Mouse (Mus musculus) ES-Bruce4 (cell line): Measurements from ENCODE around the gene Prkce. TPM values are rescaled to one million over a fixed set of nuclear protein-coding genes. Genes with fewer than 3 reads are reported as not detected.

ENCODE experiments used
- H3K27ac ChIP-seq: 2 replicates; pipeline ENCODE4 v1.5.1; 2012; ENCODE audit warnings: low read length, inconsistent platforms; ENCODE audit not compliant: insufficient read depth
- H3K27me3 ChIP-seq: 2 replicates; pipeline ENCODE4 v1.6.1; 2012; ENCODE audit warnings: mild to moderate bottlenecking, low read length, inconsistent platforms; ENCODE audit not compliant: control insufficient read depth, poor library complexity, insufficient read depth, severe bottlenecking
- H3K36me3 ChIP-seq: 2 replicates; pipeline ENCODE4 v1.6.1; 2012; ENCODE audit warnings: inconsistent platforms, mild to moderate bottlenecking, low read length, moderate library complexity; ENCODE audit not compliant: control insufficient read depth, poor library complexity, insufficient read depth, severe bottlenecking
- H3K4me1 ChIP-seq: one replicate; pipeline ENCODE4 v1.8.1; 2011; ENCODE audit warnings: low read length; ENCODE audit not compliant: control insufficient read depth, insufficient read depth
- H3K4me3 ChIP-seq: 2 replicates; pipeline ENCODE4 v1.5.1; 2011; ENCODE audit warnings: low read depth, mild to moderate bottlenecking, low read length
- H3K9ac ChIP-seq: 2 replicates; pipeline ENCODE4 v1.6.1; 2012; ENCODE audit warnings: low read depth, mild to moderate bottlenecking, inconsistent platforms; ENCODE audit not compliant: poor library complexity, severe bottlenecking
- H3K9me3 ChIP-seq: replicated peaks from 2 replicates; pipeline ENCODE4 v1.6.1; 2012; ENCODE audit warnings: mild to moderate bottlenecking, low read length, inconsistent platforms; ENCODE audit not compliant: control insufficient read depth, poor library complexity, insufficient read depth, severe bottlenecking
- CTCF ChIP-seq: IDR thresholded peaks from one replicate; pipeline ENCODE4 v1.8.1; 2011; ENCODE audit warnings: low read depth, low read length
- EP300 ChIP-seq: IDR thresholded peaks from 2 replicates; pipeline ENCODE4 v1.6.1; 2011; ENCODE audit warnings: low read depth, low read length; ENCODE audit not compliant: insufficient read depth
- POLR2A ChIP-seq: IDR thresholded peaks from one replicate; pipeline ENCODE4 v1.8.1; 2011; ENCODE audit warnings: low read length; ENCODE audit not compliant: insufficient read depth
- polyA plus RNA-seq: library from polyadenylated mRNA; stranded (reverse); fragments of >200 nt; gene quantifications from 2 replicates; pipeline ENCODE4 v1.2.4, GENCODE M21; 2011; ENCODE audit warnings: low read depth; ENCODE audit not compliant: missing spikeins, insufficient read depth, insufficient read length

The Prkce gene
- polyA plus RNA-seq, 1 experiment: 4.3 TPM

- Histone ChIP-seq H3K4me1 (no peaks in the 10 kb centered on the region), H3K27ac (no peak overlapping the region), H3K27me3 (no peaks in the 10 kb centered on the region), H3K4me3 (no peak overlapping the region), H3K9ac (no peak overlapping the region), H3K36me3 (no peaks in the 10 kb centered on the region), H3K9me3 (no peaks in the 10 kb centered on the region)
- TF ChIP-seq CTCF (no peak), POLR2A (no peak), EP300 (no peak)
Observed at GRCm38 (mm10) chr17:86507342-86508211, 340.0 kb downstream of the Prkce start.

- Histone ChIP-seq H3K9ac (no peak overlapping the region), H3K4me3 (no peak overlapping the region)
Observed at GRCm38 (mm10) chr17:86508212-86508490, 340.6 kb downstream of the Prkce start.

GRCm38 (mm10) chr17:86509871-86510270, 342.3 kb downstream of the Prkce start:
- Histone ChIP-seq H3K27ac (no peak overlapping the region), H3K9me3 (no peaks in the 10 kb centered on the region), H3K4me3 (no peak overlapping the region), H3K36me3 (no peaks in the 10 kb centered on the region), H3K9ac (no peak overlapping the region), H3K4me1 (no peaks in the 10 kb centered on the region), H3K27me3 (no peaks in the 10 kb centered on the region)
- no peak for TF ChIP-seq CTCF
- TF ChIP-seq EP300: no peak
- TF ChIP-seq POLR2A: no peak

More at GRCm38 (mm10) chr17:86508212-86508490, 340.6 kb downstream of the Prkce start:
- no peaks in the 10 kb centered on the region for H3K27me3 ChIP-seq
- no peaks in the 10 kb centered on the region for H3K4me1 ChIP-seq
- TF ChIP-seq EP300: no peak
- no peak for TF ChIP-seq POLR2A
- no peak for TF ChIP-seq CTCF
- no peak overlapping the region for H3K27ac ChIP-seq
- no peaks in the 10 kb centered on the region for H3K36me3 ChIP-seq
- H3K9me3 ChIP-seq: no peaks in the 10 kb centered on the region

- H3K4me1 ChIP-seq: no peaks in the 10 kb centered on the region
- H3K36me3 ChIP-seq: no peaks in the 10 kb centered on the region
- H3K27ac ChIP-seq: no peak overlapping the region
- H3K9ac ChIP-seq: no peak overlapping the region
- no peak overlapping the region for H3K4me3 ChIP-seq
- TF ChIP-seq EP300 (no peak), POLR2A (no peak), CTCF (no peak)
- H3K27me3 ChIP-seq: no peaks in the 10 kb centered on the region
- no peaks in the 10 kb centered on the region for H3K9me3 ChIP-seq
Observed at GRCm38 (mm10) chr17:86514974-86515620, 347.5 kb downstream of the Prkce start.

GRCm38 (mm10) chr17:86516630-86517029, 349.0 kb downstream of the Prkce start:
- Histone ChIP-seq H3K4me1 (no peaks in the 10 kb centered on the region), H3K27me3 (no peaks in the 10 kb centered on the region), H3K9me3 (no peaks in the 10 kb centered on the region), H3K27ac (no peak overlapping the region), H3K9ac (no peak overlapping the region), H3K36me3 (no peaks in the 10 kb centered on the region), H3K4me3 (no peak overlapping the region)
- TF ChIP-seq CTCF: no peak

GRCm38 (mm10) chr17:86518604-86519003, 351.0 kb downstream of the Prkce start:
- Histone ChIP-seq H3K27me3 (no peaks in the 10 kb centered on the region), H3K36me3 (no peaks in the 10 kb centered on the region), H3K4me1 (no peaks in the 10 kb centered on the region), H3K4me3 (no peak overlapping the region), H3K9me3 (no peaks in the 10 kb centered on the region), H3K9ac (no peak overlapping the region), H3K27ac (no peak overlapping the region)
- TF ChIP-seq CTCF (no peak), POLR2A (no peak), EP300 (no peak)
